Mouse (Mus musculus): Measurements from ENCODE around the gene Prpf18. TPM values are rescaled to one million over a fixed set of nuclear protein-coding genes. Genes with fewer than 3 reads are reported as not detected.
A peak's percentile ranks its signal among the peaks of the same experiment; 100 is the strongest.
"Not testable (repeated sequence)": the region's sequence is repeated elsewhere in the genome, so short reads cannot be mapped to it uniquely, and the experiment has no call there.

Gene Prpf18
- 10 to 100 TPM; 40.2 to 43.7 TPM for total RNA-seq (2021)
- long read RNA-seq, transcript Prpf18-201 (10 exons, 3,522 nt): major isoform, 13 of 17 reads
- long read RNA-seq, partial matches to known transcripts: 0 of 17 reads
- long read RNA-seq, other reads (novel, unspliced or antisense): 4 of 17 reads

DNA sequence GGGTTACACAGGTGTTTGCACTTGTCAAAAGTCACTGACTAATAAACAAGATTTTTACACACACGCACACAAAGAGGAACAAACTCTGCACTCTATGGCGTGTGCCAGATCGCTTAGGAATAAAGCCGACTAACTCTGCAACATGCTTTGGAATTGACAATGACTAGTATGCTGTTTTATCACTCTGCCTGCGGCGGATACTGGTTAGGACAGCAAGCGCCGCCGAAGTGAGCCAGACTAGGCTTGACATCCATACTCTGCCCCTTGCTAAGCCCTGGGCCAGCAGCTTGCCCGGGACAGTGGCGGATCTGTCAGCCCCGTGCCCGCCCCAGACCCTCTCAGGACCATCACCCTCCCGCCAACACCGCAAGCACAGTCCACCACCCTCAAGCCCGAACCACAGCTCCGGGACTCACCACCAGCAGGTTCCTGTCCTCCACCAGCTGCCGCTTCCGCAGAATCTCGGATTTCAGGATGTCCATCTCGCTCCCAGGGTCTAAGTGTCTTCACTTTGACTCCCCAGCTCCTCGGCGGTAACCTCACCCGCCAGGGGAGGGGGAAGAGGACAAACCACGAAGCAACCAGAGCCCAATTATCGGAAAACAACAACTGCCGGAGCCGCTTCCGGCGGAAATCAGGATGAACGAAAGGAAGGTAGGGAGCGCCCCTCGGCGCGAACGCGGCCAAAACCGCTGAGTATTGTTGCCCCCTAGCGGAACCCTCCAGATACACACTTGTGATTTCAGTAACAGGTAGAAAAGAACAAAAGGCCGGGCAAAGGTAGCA lies at the start of gene Prpf18:
Prpf18 (minus strand) TSS at position 614 of the 786 bp plus-strand sequence.
- peak; percentile 89 to 91 for DNase-seq (ENCODE audit: low spot score in 2 of 2)

DNA sequence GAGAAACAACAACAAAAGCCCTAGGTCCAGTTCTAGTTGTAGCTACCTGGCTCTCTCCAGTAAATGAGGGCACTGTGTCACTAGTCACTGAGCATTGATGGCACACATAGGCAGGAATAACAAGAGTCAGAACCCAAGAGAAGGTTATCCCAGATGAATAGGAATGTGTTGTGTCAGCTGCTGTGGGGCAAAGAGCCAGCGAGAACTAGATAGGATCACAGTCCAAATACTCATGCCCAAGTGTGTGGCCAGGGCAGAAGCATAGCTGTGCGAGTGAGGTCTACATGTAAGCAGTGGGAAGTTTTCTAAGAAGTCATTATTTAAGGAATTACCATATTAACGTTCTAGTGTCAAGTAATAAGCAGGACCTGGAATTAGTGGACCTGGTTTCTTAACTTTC lies 28.0 kb upstream of the Prpf18 start:
- DNase-seq (ENCODE audit: low spot score in 2 of 2): no peak

DNA sequence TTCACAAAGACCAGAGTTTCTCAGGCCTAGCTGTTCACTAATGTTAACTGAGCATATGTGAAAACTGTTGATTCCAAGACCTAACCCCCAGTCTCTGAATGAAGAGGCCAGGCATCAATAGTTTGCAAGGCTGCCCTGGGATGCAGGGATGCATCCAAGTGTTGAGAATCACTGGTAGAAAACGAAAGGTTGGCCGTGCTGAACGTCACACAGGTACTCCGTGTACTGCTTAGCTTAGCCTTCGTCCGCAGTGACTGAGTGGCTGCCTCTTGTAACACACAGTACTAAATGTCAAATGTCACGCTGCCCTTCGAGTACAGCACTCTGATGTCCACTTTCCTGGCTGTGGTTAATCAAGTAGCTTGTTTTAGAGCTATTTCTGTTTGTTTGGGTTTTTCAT lies 19.7 kb upstream of the Prpf18 start:
- DNase-seq (ENCODE audit: low spot score in 2 of 2): no peak

DNA sequence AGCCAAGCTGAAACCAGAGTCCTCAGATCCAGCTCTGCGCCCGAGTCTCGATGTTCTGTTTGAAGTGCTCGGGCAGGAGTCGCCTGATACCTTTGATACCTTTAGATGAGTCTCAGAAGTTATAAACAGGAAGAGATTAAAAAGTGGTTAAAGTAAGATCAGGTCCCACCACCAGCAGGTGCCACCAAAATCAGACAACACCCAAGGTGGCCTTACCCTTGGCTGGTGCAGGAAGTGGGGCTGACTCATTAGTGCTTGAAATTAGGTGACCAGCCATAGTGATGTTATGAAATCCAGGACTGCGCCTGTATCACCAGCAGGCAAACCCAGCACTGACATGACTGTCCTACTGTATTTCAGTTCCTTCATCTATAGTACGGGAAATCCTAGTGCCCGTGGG lies 17.8 kb upstream of the Prpf18 start:
- DNase-seq (ENCODE audit: low spot score in 2 of 2): no peak

DNA sequence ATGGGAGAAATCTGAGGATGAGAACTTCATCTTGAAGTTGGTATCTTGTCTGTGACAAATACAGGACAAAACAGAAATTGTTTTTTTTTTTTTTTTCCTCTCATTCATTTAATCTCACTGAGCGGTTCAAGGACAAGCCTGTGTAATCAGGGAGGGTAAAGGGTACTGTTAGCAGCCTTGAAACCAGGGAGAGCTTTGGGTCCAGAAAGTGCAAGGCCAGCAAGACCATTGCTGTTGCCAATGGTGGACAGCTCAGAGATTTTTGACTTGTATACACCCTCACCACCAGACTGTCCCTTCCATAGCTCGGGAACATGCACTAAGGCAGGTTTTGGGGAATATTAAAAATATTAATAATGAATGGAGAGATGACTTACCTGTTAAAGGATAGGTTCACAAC lies 16.7 kb upstream of the Prpf18 start:
- no peak for DNase-seq (ENCODE audit: low spot score in 2 of 2)

DNA sequence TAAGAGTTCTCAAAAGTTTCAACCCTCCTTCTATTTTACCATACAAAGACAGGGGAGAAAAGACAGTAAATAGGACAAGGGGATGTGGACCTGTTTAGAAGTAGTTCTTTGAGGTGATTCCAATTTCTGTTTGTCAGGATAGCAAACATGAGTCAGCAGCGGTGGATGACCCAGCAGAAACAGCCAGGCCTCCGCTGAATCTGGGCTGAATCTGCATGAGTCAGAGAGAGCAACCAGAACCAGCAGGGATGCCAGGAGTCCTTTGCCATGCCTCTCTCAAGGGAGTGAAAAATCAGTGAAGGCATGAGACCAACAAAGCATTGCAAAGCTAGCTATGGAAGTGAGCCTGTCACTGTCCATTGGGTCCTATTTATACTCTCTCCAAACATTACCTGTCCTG lies 8.8 kb upstream of the Prpf18 start:
- no peak for DNase-seq (ENCODE audit: low spot score in 2 of 2)

DNA sequence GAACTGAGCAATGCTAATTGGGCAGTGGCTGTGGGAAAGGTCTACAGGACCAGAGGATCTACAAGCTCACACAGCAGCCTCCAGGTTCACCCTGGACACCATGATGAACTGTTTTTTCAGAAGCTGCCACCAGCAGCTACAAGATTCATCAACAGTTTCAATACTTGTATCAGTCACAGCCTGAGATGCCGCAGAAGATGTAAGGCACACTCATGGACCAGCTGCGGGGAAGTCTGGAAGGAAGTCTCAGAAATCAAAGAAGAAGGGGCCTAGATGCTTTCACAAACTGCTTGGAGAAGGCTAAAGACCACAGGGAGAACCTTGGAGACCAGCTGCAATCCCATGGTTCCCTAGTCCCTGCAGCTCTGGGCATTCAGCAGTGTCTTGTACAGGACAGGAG lies 2.3 kb downstream of the Prpf18 start:
- no peak for DNase-seq (ENCODE audit: low spot score in 2 of 2)

DNA sequence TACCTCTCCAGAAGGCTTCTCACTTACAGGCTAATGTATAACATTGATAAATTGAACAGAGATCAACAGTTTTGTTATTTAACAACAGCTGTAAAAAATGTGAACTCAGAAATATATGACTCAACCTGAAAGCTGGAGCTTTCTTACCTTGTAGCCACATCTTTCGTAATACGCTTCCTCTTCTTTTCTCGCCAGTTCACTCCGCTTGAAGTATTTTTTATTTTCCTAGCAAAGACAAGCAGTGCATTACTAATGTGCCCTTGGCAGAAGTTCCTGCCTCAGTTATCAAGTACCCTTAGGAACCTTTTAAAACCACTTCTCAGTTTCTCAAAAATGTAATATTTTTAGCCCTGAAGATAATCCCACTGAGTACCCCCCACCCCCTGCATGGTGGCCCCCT lies 3.8 kb downstream of the Prpf18 start:
- no peak for DNase-seq (ENCODE audit: low spot score in 2 of 2)

DNA sequence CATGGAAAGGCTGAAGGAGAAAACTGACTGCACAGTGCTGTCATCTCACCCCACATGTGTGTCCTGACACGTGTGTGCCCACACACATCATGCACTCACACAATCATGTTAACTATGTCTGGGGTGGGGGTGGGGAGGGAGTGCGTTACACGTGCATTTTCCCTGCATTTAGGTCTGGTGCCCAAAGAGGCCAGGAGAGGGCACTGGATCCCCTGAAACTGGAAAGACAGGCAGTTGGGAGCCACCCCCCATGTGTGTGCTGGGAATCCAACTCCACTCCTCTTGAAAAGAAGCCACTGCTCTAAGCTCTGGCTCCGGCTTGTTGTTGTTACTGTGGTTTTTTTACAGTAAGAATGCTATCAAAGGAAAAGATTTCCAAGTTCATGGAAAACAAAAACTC lies 6.8 kb downstream of the Prpf18 start:
- DNase-seq (ENCODE audit: low spot score in 2 of 2): no peak

DNA sequence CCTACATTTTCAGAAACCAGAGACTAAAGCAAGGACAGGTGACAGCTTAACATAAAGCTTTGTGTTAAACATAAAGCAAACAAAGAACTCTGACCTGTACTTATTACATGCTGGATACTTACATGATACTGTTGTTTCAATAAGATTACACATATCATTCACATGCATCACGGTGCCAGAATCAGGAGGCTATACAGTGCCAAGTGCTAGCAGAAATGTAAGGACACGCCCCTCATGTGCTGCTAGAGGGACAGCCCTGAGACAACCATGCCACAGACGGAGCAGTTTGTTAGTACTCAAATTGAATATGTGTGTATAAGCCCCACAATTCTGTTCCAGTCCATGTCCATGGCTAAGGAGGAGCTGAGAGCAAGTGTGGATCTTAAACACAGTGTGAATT lies 13.7 kb downstream of the Prpf18 start:
- no peak for DNase-seq (ENCODE audit: low spot score in 2 of 2)

DNA sequence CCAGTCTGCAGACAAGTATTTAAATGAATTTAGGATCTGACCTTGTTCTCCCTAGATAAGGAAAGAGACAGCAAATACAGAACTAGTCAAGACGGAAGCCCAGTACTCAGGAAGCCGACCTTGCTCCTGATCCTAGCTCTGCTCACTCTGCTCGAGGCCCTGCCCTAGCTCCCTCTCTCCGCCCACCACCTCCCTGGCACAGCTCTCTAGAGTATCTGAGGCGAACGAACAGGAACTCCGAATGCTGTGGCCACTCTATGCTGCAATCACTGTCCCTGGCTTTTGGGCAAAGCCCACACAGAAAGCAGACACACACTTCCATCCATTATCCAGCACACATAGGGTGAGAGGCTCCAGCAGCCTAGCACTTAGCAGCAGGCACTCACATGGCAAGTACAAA lies 15.3 kb downstream of the Prpf18 start:
- no peak for DNase-seq (ENCODE audit: low spot score in 2 of 2)

DNA sequence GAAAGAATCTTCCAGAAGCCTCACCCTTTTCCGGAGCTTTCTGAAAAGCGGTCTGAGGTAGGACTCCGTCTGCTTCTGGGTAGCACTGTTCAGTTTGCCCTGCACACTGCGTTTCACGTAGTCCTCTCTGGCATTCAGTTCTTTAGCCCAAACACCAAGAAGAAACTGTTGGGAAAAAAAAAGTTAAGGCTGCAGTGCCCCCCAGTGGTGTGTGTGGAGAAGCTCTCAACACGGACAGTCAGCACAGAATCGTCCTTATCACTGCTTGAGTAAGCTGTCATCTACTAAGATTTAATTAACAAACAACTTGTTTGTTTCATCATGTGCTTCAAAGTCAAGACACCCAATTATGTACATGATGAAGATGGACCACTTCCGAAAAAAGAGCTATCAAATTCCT lies 16.1 kb downstream of the Prpf18 start:
- DNase-seq (ENCODE audit: low spot score in 2 of 2): peak in 1 of 2 experiments; percentile 62

DNA sequence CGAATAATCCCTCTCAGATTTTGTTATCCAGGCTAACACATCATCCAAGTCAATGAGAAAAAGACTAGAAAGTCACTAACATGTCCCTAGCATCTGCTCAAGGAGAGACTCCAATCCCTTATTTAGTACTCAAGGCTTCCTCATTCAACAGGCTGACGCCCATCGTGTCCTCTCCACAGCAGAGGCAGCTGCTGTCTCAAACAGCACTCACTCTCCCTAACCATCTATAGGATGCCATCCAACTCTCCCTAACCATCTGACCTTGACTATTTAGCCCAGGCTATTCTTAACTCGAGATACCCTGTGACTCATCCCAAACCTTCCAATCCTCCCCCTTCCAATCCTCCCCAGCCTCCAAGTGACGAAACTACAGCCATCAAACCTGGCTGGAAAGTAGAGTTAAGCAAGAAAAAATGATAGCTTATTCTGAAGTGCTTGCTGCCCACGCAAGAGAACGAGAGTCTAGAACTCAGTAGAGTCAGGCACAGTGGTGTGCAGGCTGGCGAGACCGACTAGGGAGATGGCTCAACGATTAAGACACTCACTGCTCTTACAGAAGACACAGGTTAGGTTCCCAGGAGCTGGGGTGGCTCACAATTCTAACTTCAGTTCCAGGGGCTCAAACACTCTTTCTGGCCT lies 21.6 kb downstream of the Prpf18 start:
- DNase-seq (ENCODE audit: low spot score in 2 of 2): no peak

DNA sequence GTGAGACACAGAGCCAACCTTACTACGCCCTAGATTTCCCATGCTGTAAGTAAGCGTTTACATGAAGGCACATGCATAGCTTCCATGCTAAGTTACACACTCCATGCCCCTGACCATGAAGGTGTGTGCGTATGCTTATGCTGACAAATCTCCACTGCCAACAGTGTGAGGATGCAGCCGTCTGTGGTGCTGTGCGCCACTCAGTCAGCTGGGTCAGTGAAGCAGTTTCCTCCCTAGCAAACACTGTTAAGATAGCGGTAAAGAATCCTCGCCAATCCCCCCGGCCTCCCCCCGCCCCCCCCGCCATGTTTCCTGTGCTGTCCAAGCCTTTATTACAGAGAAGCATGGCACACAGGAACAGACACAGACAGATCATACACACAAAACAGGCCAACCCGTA lies 22.4 kb downstream of the Prpf18 start:
- no peak for DNase-seq (ENCODE audit: low spot score in 2 of 2)

DNA sequence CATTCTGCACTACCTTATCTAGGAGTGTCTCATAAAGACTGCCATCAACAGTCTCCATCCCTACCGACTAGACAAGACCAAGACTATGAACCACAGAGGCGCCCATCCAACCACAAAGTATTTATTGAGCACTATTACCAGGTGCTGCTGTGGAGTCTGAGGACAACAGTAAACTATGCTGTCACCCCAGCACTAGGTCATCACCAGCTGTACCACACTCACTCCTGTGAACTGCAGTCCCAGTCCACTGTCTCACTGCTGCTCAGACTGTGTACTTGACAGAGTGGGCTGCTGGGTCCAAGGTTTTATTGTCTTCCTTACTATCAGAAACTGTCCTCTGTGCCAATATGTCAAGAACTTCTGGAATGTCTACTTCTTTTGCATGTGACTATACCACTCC lies 23.0 kb downstream of the Prpf18 start:
- DNase-seq (ENCODE audit: low spot score in 2 of 2): no peak

DNA sequence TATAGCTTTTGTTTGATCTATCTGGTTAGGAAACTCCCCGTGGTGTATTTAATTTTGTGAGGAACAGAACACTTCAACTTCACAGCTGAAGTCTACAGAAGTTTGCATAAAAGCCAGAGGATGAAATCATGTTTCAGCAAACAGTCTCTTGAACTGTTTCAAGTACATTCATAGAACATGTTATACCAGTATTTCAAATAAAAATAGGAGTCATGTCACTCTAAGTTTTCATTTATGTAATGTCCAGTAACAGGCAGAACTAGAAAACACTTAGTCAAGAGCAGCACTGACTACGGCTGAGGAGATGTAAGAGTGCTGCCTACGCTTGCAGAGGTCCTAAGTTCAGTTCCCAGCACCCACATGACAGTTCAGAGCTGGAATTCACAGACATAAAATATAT lies 25.0 kb downstream of the Prpf18 start:
- no peak for DNase-seq (ENCODE audit: low spot score in 2 of 2)

DNA sequence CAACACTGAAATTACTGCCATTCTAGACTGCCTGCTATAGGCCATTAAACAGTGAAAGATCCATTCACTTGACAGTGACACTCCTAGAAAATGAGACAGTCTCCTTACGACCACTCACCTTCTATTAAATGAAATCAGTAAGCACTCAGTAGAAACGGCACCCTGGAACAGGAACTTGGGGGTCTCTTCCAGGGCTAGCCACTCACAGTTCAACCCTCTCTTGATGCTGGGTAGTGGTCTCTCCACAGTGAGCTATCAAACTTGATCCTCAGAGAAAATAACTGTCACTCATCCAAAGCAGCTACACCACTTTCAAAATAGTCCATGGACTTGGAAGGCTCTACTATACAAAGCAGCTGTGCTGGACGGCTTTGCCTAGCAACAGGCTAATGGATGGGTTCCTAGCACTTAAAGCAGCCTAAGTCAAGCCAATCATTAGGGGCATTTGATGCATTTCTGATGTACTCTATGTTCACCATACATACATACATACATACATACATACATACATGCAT lies 30.4 kb downstream of the Prpf18 start:
- DNase-seq (ENCODE audit: low spot score in 2 of 2): no peak

DNA sequence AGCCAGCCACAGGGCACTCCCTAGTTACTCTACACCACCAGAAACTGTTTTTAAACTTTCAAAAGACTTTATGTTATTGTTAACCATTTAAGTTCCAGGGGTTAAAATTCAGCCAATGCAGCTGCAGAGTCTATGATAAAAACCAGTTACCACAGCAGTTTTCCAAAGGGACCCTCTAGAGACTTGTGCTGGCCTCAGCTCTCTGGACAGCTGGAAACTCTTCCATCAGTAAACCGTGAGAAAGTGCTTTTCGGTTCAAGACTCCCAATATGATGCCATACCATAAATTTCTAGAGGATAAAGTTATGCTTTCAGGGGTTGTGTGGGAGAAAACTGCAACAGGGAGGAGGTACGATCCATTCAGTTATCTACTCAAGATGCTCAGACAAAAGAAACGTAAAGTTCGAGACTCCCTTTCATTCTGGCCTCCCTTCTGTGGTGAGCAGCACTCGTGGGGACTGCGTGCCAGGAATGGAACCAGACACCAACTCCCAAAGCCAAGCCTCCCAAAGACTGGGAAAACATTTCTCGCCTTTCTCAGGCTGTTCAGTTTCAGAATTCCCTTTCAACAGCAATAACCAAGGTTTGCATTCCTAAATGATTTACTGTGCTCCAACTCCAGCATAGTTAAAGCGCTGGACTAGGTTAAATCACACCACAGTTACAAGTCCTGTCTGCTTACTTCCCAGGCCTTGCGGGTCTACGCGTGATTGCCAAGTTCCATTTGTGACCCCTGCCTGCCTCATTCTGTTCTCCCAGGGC lies 31.1 kb downstream of the Prpf18 start:
- DNase-seq (ENCODE audit: low spot score in 2 of 2): no peak

DNA sequence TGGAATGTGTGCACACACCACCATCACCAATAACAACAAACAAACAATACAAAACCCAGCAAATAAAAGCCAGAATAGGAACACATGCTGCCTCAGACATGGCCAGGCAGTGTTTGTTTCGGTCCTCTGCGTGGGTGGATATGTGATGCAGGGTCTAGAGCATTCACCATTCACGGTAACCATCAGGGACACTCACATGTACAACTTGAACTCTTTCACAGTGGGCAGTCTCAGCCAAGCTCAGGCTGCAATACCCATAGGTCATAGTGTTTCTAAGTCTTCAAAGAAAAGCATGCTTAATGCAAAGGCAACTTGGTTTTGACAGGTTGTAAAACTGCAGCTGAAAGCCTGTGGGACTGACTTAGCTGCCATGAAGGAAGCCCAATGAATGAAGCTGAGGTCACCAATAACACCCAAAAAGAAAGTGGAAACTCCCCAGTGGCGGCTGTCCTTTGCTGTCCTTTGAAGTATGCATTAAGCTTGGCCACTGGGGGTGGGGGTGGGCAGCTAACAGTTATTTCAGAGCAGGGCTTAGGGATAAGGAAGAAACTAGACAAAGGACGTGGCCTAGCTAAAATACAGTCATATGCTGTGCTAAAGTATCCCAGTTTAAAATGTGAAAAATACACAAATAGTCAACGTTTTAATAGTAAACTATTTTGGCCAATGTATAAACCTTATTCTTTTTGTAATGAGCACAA lies 31.9 kb downstream of the Prpf18 start:
- DNase-seq (ENCODE audit: low spot score in 2 of 2): no peak

DNA sequence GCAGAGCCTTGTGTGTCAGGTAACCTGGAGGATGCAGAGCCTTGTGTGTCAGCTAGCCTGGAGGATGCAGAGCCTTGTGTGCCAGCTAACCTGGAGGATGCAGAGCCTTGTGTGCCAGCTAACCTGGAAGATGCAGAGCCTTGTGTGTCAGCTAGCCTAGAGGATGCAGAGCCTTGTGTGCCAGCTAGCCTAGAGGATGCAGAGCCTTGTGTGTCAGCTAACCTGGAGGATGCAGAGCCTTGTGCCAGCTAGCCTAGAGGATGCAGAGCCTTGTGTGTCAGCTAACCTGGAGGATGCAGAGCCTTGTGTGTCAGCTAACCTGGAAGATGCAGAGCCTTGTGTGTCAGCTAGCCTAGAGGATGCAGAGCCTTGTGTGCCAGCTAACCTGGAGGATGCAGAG lies 32.8 kb downstream of the Prpf18 start:
- DNase-seq (ENCODE audit: low spot score in 2 of 2): not testable (repeated sequence)

DNA sequence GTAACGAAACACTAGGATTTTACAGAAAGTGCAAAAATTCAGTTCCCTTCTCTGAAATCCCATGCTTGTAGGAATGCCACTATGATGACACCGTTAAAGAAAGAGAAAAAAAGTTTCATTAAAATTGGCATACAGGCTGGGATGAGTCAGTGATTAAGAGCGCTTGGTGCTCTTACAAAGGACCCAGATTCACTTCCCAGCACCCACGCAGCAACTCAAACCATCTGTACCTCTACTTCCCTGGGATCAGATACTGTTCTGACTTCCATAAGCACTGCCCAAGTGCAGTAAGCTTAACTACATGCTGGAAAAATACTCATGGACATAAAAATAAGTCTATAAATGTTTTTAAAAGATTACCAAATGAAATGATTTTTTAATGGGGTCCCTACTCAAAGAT lies 34.9 kb downstream of the Prpf18 start:
- DNase-seq (ENCODE audit: low spot score in 2 of 2): no peak

Data from layer of hippocampus, postnatal 10 days (tissue).